Mouse (Mus musculus) erythroblast, embryonic 14.5 days (primary cell): ENCODE measurements around the gene Tmem200a.

Experiments used
- GATA1 ChIP-seq: IDR thresholded peaks from 2 replicates; pipeline ENCODE4 v1.6.1; 2012; ENCODE audit warnings: low read length, inconsistent platforms, mixed read lengths
- TAL1 ChIP-seq: IDR thresholded peaks from 3 replicates; pipeline ENCODE4 v1.6.1; 2012; ENCODE audit warnings: low read length, inconsistent platforms, mixed read lengths

- TF ChIP-seq GATA1, result no peak
- no peak for TF ChIP-seq TAL1
Measured at GRCm38 (mm10) chr10:25908027-25909012, 170.5 kb downstream of the Tmem200a start.
